Mouse (Mus musculus) liver, embryonic 16.5 days (tissue): ENCODE measurements around the gene Gm17651. TPM values are rescaled to one million over a fixed set of nuclear protein-coding genes. Genes with fewer than 3 reads are reported as not detected.

ENCODE experiments used
- ATAC-seq: fragments of 200-750 bp; cut with Nextera tagmentation; 2 replicates; pipeline ENCODE4 v1.8.0; 2017; ENCODE audit warnings: low read depth, mild to moderate bottlenecking, moderate number of reproducible peaks, moderate library complexity
- H3K27ac ChIP-seq: fragments of 300-500 bp; sonication (generic); 2 replicates; pipeline ENCODE4 v1.5.1; 2014; ENCODE audit warnings: mild to moderate bottlenecking, low read length
- H3K27me3 ChIP-seq: fragments of 300-500 bp; sonication (generic); 2 replicates; pipeline ENCODE4 v1.6.1; 2014; ENCODE audit warnings: low read depth, low read length, mixed read lengths; ENCODE audit not compliant: control insufficient read depth, insufficient read depth
- H3K36me3 ChIP-seq: fragments of 300-500 bp; sonication (generic); 2 replicates; pipeline ENCODE4 v1.6.1; 2014; ENCODE audit warnings: mild to moderate bottlenecking; ENCODE audit not compliant: control insufficient read depth, insufficient read depth
- H3K4me1 ChIP-seq: fragments of 300-500 bp; sonication (generic); 2 replicates; pipeline ENCODE4 v1.6.1; 2014; ENCODE audit warnings: low read depth, low read length, mixed read lengths; ENCODE audit not compliant: control insufficient read depth
- H3K4me2 ChIP-seq: fragments of 300-500 bp; sonication (generic); 2 replicates; pipeline ENCODE4 v1.6.1; 2014; ENCODE audit warnings: low read depth, low read length, mixed read lengths
- H3K4me3 ChIP-seq: fragments of 300-500 bp; sonication (generic); 2 replicates; pipeline ENCODE4 v1.5.1; 2014; ENCODE audit warnings: low read depth, mild to moderate bottlenecking, low read length
- H3K9ac ChIP-seq: fragments of 300-500 bp; sonication (generic); 2 replicates; pipeline ENCODE4 v1.6.1; 2014; ENCODE audit warnings: low read depth, low read length
- H3K9me3 ChIP-seq: fragments of 300-500 bp; sonication (generic); replicated peaks from 2 replicates; pipeline ENCODE4 v1.6.1; 2016; ENCODE audit warnings: low read length; ENCODE audit not compliant: control insufficient read depth
- WGBS: fragments of 180-500 bp; shearing (Covaris S2); extraction: QIAGEN DNeasy Blood & Tissue Kit; methylation state at CpG from one replicate; pipeline ENCODE4 v1.1.7; 2014; ENCODE audit not compliant: insufficient replicate concordance; 5-methylcytosine and 5-hydroxymethylcytosine counted together
- polyA plus RNA-seq: library from polyadenylated mRNA; unstranded; fragments of >200 nt; fragmentation: Nextera tagmentation; extraction: Ambion mirVana; gene quantifications from 2 replicates; pipeline ENCODE4 v1.2.1, GENCODE M21; 2015

The Gm17651 gene
- polyA plus RNA-seq, 1 experiment from 2014 or later = not detected

- no peaks in the 10 kb centered on the region for H3K9me3 ChIP-seq
- no peaks in the 10 kb centered on the region for H3K36me3 ChIP-seq
- H3K4me3 ChIP-seq = no peak overlapping the region
- H3K27me3 ChIP-seq = no peaks in the 10 kb centered on the region
- WGBS = 51% methylated on average over 3 of the region's 3 CpGs
- no peak for ATAC-seq
- no peak overlapping the region for H3K27ac ChIP-seq
- no peak overlapping the region for H3K9ac ChIP-seq
- H3K4me1 ChIP-seq = no peaks in the 10 kb centered on the region
- no peak overlapping the region for H3K4me2 ChIP-seq
Measured at GRCm38 (mm10) chr3:97699061-97699460, 24.6 kb upstream of the Gm17651 start.

DNA sequence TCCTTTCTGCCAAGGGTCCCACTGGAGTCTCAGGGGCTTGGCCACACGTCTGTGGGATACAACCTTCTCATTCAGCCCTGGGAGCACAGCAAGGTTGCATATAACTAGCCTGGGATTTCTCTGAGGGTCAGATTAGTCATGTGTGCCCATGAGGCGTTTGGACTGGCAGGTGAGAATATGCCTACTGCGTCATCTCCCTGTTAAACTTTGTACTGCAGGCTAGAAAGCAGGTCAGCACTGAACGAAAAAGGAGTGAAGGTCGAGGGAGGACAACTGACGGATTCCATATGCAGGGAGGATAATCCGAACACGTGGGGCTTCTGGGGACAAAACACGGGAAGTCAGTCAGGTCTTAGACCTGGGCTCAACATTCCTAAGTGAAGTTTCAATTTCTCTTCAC lies 22.8 kb upstream of the Gm17651 start:
- 61% methylated on average over 9 of the region's 9 CpGs for WGBS
- H3K4me1 ChIP-seq = no peaks in the 10 kb centered on the region
- ATAC-seq = no peak
- H3K9me3 ChIP-seq = no peaks in the 10 kb centered on the region
- H3K4me3 ChIP-seq = no peak overlapping the region
- no peaks in the 10 kb centered on the region for H3K36me3 ChIP-seq
- no peak overlapping the region for H3K4me2 ChIP-seq
- no peaks in the 10 kb centered on the region for H3K27me3 ChIP-seq
- H3K27ac ChIP-seq = no peak overlapping the region
- H3K9ac ChIP-seq = no peak overlapping the region

DNA sequence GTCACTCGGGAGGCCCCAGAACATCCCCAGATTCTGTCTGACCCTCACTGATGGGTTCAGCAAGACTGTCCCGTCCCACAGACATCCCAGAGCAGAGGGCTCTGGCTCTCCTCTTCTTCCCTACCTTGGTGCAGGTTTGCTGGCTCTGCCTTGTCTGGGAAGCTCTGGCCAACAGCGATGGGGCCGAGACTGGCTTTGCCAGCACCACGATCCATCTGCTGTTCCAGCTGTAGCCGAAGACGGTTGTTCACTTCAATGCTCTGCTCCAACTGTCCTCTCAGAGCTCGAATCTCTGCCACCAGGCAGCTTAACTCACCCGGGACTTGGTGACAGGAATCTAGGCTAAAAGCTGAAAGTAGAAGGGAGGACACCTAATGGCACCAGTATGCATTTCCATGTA lies 22.4 kb upstream of the Gm17651 start:
- no peaks in the 10 kb centered on the region for H3K36me3 ChIP-seq
- no peak overlapping the region for H3K4me3 ChIP-seq
- H3K4me2 ChIP-seq = no peak overlapping the region
- ATAC-seq = no peak
- WGBS = 62% methylated on average over 9 of the region's 9 CpGs
- no peak overlapping the region for H3K27ac ChIP-seq
- no peaks in the 10 kb centered on the region for H3K9me3 ChIP-seq
- no peak overlapping the region for H3K9ac ChIP-seq
- H3K4me1 ChIP-seq = no peaks in the 10 kb centered on the region
- H3K27me3 ChIP-seq = no peaks in the 10 kb centered on the region

GRCm38 (mm10) chr3:97693806-97694205 lies 19.3 kb upstream of the Gm17651 start:
- Histone ChIP-seq H3K27me3 (no peaks in the 10 kb centered on the region), H3K27ac (no peak overlapping the region), H3K9ac (no peak overlapping the region), H3K4me2 (no peak overlapping the region), H3K36me3 (no peaks in the 10 kb centered on the region), H3K4me1 (no peaks in the 10 kb centered on the region), H3K4me3 (no peak overlapping the region), H3K9me3 (no peaks in the 10 kb centered on the region)
- 63% methylated on average over 6 of the region's 6 CpGs for WGBS
- ATAC-seq = no peak

- no peaks in the 10 kb centered on the region for H3K36me3 ChIP-seq
- H3K4me3 ChIP-seq = no peak overlapping the region
- WGBS = 67% methylated on average over 12 of the region's 12 CpGs
- no peaks in the 10 kb centered on the region for H3K27me3 ChIP-seq
- no peaks in the 10 kb centered on the region for H3K9me3 ChIP-seq
- H3K4me2 ChIP-seq = no peak overlapping the region
- ATAC-seq = no peak
- H3K27ac ChIP-seq = no peak overlapping the region
- H3K4me1 ChIP-seq = no peaks in the 10 kb centered on the region
- H3K9ac ChIP-seq = no peak overlapping the region
Measured at GRCm38 (mm10) chr3:97691443-97692017, 17.0 kb upstream of the Gm17651 start.

DNA sequence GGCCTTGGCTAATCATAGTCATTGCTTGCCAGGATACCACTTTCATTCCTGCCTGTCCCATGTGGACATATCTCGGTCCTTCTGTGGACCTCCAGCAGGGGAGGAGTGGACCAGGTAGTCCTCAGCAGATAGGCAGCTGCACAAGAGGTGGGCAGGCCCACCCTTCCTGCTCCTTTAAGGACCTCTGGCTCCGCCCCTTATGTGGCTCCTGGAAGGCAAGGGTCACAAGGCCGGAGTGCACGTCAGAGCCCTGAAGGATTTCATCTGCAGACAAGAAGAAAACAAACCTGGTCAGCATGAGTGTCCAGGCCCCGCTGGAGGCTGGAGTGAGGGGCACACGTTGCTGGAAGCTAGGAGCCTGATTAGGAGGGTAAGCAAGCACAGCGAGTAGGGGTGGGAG lies 16.1 kb upstream of the Gm17651 start:
- H3K4me1 ChIP-seq = no peaks in the 10 kb centered on the region
- no peak for ATAC-seq
- WGBS = 53% methylated on average over 7 of the region's 7 CpGs
- H3K4me3 ChIP-seq = no peak overlapping the region
- no peak overlapping the region for H3K27ac ChIP-seq
- H3K36me3 ChIP-seq = no peaks in the 10 kb centered on the region
- no peaks in the 10 kb centered on the region for H3K9me3 ChIP-seq
- H3K27me3 ChIP-seq = no peaks in the 10 kb centered on the region
- no peak overlapping the region for H3K4me2 ChIP-seq
- no peak overlapping the region for H3K9ac ChIP-seq

GRCm38 (mm10) chr3:97689289-97689688 lies 14.8 kb upstream of the Gm17651 start:
- no peak overlapping the region for H3K9ac ChIP-seq
- no peaks in the 10 kb centered on the region for H3K36me3 ChIP-seq
- WGBS = 38% methylated on average over 2 of the region's 2 CpGs
- no peaks in the 10 kb centered on the region for H3K27me3 ChIP-seq
- H3K4me1 ChIP-seq = no peaks in the 10 kb centered on the region
- no peak for ATAC-seq
- no peak overlapping the region for H3K4me3 ChIP-seq
- H3K9me3 ChIP-seq = no peaks in the 10 kb centered on the region
- H3K4me2 ChIP-seq = no peak overlapping the region
- no peak overlapping the region for H3K27ac ChIP-seq

- Histone ChIP-seq H3K4me3 (no peak overlapping the region), H3K9me3 (no peaks in the 10 kb centered on the region), H3K4me2 (no peak overlapping the region), H3K27me3 (peaks cover 10% of the 10 kb centered on the region), H3K9ac (no peak overlapping the region), H3K36me3 (no peaks in the 10 kb centered on the region), H3K4me1 (peaks cover 5% of the 10 kb centered on the region), H3K27ac (no peak overlapping the region)
- no peak for ATAC-seq
- WGBS = 51% methylated on average over 4 of the region's 4 CpGs
Measured at GRCm38 (mm10) chr3:97686372-97687117, 12.1 kb upstream of the Gm17651 start.

GRCm38 (mm10) chr3:97683560-97684195 lies 9.2 kb upstream of the Gm17651 start:
- H3K36me3 ChIP-seq = no peaks in the 10 kb centered on the region
- 23% methylated on average over 16 of the region's 16 CpGs for WGBS
- no peaks in the 10 kb centered on the region for H3K9me3 ChIP-seq
- peaks cover 10% of the 10 kb centered on the region for H3K27me3 ChIP-seq
- H3K27ac ChIP-seq = no peak overlapping the region
- no peak overlapping the region for H3K9ac ChIP-seq
- no peak overlapping the region for H3K4me3 ChIP-seq
- 0 out of 2 replicates have a peak, but pooled peaks have one; percentile 8 for ATAC-seq
- no peak overlapping the region for H3K4me2 ChIP-seq
- H3K4me1 ChIP-seq = peaks cover 6% of the 10 kb centered on the region
